Mouse (Mus musculus) layer of hippocampus, adult 18-20 months (tissue): ENCODE measurements around the gene Tmem110. TPM values are rescaled to one million over a fixed set of nuclear protein-coding genes. Genes with fewer than 3 reads are reported as not detected.

ENCODE experiments used
- DNase-seq, 2 experiments: peaks; one replicate each; pipeline ENCODE4 v3.0.0; 2022; ENCODE audit warnings: low spot score in 2 of 2
- total RNA-seq, 2 experiments: library from RNA; stranded (reverse); gene quantifications; 2 replicates each; pipeline ENCODE4 v1.2.3; 2021

Tmem110 gene
- total RNA-seq, 2 experiments from 2014 or later = 18.5 to 20.6 TPM

DNA sequence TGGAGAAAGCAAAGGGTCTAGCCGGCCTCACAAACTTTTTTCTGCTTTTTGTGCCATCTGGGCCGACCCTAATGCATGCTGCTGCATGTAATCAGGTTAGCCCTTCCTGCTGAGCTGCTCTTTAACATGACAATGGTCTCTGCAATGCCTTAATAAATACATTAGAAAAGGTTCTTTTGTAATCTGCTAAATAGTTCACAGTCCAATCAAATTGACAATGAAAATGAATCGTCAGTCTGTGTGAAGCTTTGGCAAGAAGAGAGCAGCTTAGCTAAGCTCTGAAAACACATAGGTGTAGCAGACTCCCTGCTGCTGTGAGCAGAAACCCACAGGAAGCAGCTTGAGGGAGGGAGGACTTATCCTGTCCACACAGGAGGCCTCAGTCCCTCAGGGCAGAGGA is 74.6 kb downstream of the Tmem110 start:
- no peak for DNase-seq

- DNase-seq = no peak
These were observed 77.2 kb downstream of the Tmem110 start for GRCm38 (mm10) chr14:30902628-30903027.

GRCm38 (mm10) chr14:30903036-30903435 is 77.6 kb downstream of the Tmem110 start:
- no peak for DNase-seq

DNA sequence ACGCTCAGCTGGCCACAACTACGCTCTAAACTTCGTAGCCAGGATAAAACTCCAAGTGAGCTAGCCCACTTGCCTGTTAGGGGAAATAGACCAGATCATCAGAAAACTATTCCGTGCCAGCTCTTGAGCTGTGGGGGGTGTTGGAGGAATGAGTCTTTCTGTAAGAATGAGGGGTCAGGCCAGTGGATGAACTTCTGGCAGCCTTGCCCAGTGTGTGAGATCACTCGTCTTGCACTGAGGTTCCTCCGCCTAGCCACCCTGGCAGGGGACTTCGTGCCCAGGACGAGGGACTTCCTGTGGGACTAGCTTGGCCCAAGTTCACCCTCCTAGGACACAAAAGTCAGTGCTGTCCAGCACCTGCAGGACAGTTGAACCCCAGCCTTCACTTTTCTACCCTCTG is 78.9 kb downstream of the Tmem110 start:
- no peak for DNase-seq

- DNase-seq = no peak
These were observed 80.6 kb downstream of the Tmem110 start for GRCm38 (mm10) chr14:30906001-30906400.

- DNase-seq = peak; percentile 29 to 53
These were observed 82.5 kb downstream of the Tmem110 start for GRCm38 (mm10) chr14:30907814-30908265.

- no peak for DNase-seq
These were observed 85.8 kb downstream of the Tmem110 start for GRCm38 (mm10) chr14:30911141-30911540.

DNA sequence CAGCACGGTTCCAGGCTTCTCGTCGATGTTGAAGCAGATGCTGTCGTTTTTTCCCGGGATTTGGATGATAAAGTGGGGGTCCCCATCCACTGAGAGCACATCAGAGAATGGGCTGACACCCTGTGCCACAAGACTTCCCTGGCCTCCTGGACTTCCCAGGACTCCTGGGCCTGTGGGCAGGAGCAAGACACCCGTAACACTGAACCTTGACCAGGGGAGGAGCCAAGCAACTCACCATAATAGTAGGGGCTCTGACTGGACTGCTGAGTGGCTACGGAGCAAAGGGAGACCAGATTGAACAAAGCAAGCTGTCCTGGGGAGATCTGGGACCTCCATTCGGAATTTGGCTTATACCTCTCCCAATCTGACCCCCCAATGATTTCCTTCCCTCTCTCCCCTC is 87.3 kb downstream of the Tmem110 start:
- no peak for DNase-seq

DNA sequence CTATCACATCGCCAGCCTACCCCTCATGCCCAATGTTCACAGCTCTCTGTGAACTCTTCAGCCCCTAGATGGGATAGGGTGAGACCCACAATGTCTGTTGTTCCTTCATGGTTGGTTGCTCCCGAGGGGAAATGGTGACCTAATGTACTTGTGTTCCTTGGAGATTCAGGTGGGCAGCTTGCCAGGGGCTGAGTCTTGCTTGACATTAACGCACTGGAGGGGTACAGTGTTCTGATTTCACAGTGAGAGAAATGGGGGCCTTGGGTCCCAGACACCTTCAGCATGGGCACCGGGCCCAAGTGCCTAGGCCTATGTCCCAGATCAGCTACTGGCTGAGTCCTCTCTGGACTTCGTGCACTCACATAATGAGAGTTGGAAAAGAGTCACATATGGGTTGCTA is 88.0 kb downstream of the Tmem110 start:
- no peak for DNase-seq

DNA sequence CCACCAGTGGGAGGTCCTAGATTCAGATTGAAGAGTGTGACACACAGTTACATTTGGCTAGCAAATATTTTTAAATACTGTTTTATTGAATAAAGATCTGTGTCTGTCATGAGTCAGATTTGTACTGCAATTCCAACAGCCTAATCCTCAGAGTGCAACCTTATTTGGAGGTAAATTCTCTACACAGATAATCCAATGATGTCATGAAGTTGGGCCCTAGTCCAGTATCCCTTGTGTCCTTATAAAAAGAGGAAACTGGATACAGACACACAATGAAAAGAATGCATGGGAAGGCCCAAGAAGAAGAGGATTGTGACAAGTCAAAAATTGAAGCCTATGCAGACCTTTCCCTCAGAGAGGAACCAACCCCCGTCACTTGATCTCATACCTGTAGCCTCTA is 91.1 kb downstream of the Tmem110 start:
- peak in 1 of 2 experiments; percentile 18 for DNase-seq

DNA sequence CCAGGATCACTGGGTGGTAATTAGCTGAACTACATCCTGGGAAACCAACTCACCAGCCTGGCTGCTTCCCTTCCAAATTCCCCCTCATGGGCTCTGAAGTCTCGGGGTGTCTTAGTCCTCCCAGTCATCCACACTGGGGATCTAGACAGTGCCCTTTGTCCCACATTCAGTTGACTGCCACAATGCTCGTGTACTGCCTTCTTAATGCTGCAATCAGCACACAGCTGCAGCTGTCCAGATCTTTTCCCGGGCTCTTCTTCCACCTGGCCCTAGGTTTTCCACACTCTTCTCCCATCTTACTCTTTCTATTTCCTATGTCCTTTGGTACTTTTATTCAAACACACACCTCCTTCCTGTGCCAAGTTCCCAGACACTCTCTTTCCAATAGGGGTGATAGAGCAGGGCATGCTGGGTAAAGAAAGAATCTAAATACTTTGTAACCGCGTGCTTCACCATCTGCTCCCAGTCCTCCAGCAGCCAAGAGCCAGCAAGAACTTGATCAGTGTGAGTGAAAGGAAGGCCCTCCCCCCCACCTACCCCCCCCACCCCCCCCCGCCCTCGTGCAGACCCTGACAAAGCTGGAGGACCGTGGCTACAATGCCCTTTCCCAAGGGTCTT is 96.8 kb downstream of the Tmem110 start:
- peak; percentile 21 to 65 for DNase-seq

DNA sequence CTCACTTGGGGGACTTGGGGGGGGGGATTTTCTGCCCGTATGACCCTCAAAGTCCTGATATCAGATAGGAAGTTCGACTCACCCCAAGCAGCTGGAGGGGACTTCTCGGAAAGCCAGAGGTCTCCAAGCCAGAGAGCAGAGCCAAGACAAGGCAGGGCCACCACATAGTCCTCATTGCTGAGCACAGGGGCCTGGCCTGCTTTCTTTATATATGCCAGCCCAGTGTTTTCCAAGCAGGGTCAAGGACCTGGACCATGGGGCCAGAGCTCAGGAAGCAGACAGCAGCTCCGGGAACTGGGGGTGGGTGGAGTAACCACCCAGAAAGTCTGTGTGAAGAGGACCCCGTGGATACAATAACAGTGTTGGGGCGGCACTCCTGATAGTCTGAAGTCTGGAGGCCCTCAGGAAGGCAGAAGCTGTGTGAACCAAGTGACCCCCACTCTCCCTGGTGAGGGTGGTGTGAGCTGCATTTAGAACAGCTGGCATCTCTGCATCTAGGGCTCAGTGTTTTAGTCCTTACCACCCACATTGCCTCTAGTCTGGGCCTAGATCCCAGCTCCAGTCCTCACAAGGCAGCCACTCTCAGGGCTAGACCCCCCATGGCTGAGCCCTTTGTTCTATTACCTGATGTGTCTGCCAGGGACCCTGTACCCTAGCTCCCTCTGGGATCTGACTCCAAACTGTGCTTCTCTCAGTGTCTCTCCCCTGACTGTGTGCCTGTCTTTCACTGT is 98.2 kb downstream of the Tmem110 start, which contains the start of gene Itih3:
TSS of gene Itih3 (minus strand) at position 386 of the 731 bp plus-strand sequence.
- DNase-seq = peak in 1 of 2 experiments; percentile 34

DNA sequence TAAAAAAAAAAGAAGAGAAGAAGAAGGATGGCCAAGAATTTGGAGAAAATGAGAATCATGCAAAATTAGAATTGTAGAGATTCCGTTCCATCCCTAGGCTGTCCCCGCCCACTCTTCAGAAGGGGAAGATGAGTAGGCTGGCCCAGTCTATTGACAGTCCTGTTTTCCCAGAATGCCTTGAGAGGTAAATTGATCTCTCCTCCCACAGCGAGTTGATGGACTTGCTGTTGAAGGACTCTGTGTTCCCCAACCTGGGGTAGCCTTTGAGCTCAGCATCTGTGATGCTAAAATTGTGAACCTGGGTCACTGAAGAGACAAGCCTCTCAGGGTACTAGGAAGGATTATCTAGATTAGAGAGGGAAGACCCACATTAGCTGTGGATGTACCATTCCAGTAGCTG is 100.1 kb downstream of the Tmem110 start:
- no peak for DNase-seq

Other genes starting within 250 kb of the Tmem110 start
- gene Prkcd, start 199.4 kb upstream of the Tmem110 start, total RNA-seq = 10 to 100 TPM; 31.5 to 38.1 TPM
- gene Rft1, start 171.2 kb upstream of the Tmem110 start, total RNA-seq = 10 to 100 TPM; 10.9 TPM
- 10 to 100 TPM; 36.4 to 36.5 TPM for gene Sfmbt1, start 110.7 kb upstream of the Tmem110 start, total RNA-seq
- 1 to 10 TPM in 1 of 2 experiments, under 1 TPM in 1; 0.89 to 1.8 TPM for gene Mustn1, start 53.6 kb downstream of the Tmem110 start, total RNA-seq
- gene Itih4, start 60.9 kb downstream of the Tmem110 start, total RNA-seq = under 1 TPM in 1 of 2 experiments, not detected in 1; 0.15 TPM
- gene Itih3, start 98.2 kb downstream of the Tmem110 start, total RNA-seq = 10 to 100 TPM; 25.6 to 31.0 TPM
- not detected for gene Itih1, start 117.7 kb downstream of the Tmem110 start, total RNA-seq
- gene Nek4, start 125.8 kb downstream of the Tmem110 start, total RNA-seq = 10 to 100 TPM; 18.2 to 20.4 TPM
- 10 to 100 TPM; 38.4 to 39.4 TPM for gene Glt8d1, start 175.8 kb downstream of the Tmem110 start, total RNA-seq
- 100 to 1,000 TPM; 149 to 170 TPM for gene Spcs1, start 176.1 kb downstream of the Tmem110 start, total RNA-seq
- 10 to 100 TPM; 52.0 to 56.4 TPM for gene Pbrm1, start 193.5 kb downstream of the Tmem110 start, total RNA-seq
- 10 to 100 TPM; 42.6 to 45.7 TPM for gene Gnl3, start 193.6 kb downstream of the Tmem110 start, total RNA-seq